Mouse (Mus musculus): ENCODE results near the gene Tcf7l1. TPM values are rescaled to one million over a fixed set of nuclear protein-coding genes. Genes with fewer than 3 reads are reported as not detected.

The Tcf7l1 gene
- polyA plus RNA-seq, 1 experiment from 2014 or later = 7.2 TPM

DNA sequence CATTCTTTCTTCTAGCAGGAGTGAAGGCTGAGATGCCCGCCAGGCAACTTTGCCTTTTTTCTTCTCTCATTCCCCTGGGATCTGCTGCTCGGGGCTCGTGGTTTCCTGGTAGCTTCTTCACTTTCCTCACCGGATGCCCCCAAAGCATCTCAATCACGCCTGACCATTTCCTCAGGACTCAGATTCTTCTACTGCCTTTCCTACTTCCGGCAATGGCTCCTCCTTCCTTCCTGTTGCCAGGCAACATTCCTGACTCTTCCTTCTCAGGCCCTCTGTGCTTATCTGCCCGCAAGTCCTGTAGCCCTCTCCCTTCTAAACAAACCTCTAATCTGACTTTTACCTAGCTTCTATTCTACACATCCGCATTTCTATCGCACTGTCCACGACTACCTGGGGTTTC is 98.5 kb downstream of the Tcf7l1 start:
- Histone ChIP-seq H3K36me3 (no peaks in the 10 kb centered on the region), H3K4me1 (replicated peaks) (0 out of 2 replicates have a peak, but pooled peaks cover 5% of the 10 kb centered on the region), H3K27ac (replicated peaks) (no peak overlapping the region; the same call in 1 of the 2 replicates), H3K4me3 (no peak overlapping the region), H3K27me3 (no peaks in the 10 kb centered on the region), H3K9ac (no peak overlapping the region), H3K4me2 (no peak overlapping the region), H3K9me3 (no peaks in the 10 kb centered on the region)
- no peak for ATAC-seq (ENCODE audit: low FRiP score, low read depth)
- 72% methylated on average over 10 of the region's 10 CpGs for WGBS

DNA sequence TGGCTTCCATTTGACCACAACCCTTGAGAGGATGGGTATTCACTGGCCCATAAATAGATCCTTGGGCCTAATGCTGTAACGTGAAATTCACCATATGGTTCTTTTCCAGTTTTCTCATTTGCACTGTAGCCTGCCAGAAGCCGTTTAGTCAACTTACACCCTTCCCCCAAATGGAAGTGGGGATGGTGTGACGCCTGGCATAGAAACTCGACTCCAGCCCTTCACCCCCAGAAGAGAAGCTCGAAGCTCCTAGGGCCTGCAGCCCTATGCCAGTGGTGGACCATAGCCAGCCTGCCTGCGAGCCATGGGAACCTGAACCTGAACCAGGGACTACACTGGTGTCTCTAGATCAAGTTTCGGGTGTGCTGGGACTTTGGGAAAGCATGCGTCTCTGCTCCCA is 99.1 kb downstream of the Tcf7l1 start:
- H3K27me3 ChIP-seq = no peaks in the 10 kb centered on the region
- no peak overlapping the region for H3K9ac ChIP-seq
- H3K4me3 ChIP-seq = no peak overlapping the region
- H3K4me2 ChIP-seq = no peak overlapping the region
- no peak for ATAC-seq (ENCODE audit: low FRiP score, low read depth)
- no peak overlapping the region for H3K27ac ChIP-seq (replicated peaks)
- H3K9me3 ChIP-seq = no peaks in the 10 kb centered on the region
- H3K4me1 ChIP-seq (replicated peaks) = 0 out of 2 replicates have a peak, but pooled peaks cover 5% of the 10 kb centered on the region
- no peaks in the 10 kb centered on the region for H3K36me3 ChIP-seq
- 85% methylated on average over 8 of the region's 8 CpGs for WGBS

DNA sequence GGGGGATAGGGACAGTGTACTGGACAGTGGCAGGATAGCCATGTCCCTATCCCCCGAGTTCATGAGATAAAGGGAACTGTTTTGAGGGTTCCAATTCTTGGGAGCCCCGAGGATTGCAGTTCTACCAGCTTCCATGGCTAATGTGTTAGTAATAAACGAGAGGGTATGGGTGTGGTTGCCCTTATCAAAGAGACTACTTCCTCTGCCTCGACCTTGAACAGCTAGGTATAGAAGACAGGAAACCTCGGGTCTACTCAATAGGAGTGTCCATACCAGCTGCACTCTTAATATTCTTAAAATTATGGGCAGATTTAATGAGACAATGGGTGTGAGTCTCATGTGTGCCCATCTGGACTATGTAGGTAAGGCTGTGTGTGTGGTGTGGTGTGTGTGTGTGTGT is 100.0 kb downstream of the Tcf7l1 start:
- Histone ChIP-seq H3K27ac (replicated peaks) (no peak overlapping the region), H3K4me1 (replicated peaks) (0 out of 2 replicates have a peak, but pooled peaks cover 5% of the 10 kb centered on the region), H3K9ac (no peak overlapping the region), H3K4me2 (no peak overlapping the region), H3K4me3 (no peak overlapping the region), H3K27me3 (no peaks in the 10 kb centered on the region), H3K9me3 (no peaks in the 10 kb centered on the region), H3K36me3 (no peaks in the 10 kb centered on the region)
- WGBS = 89% methylated on average over 5 of the region's 5 CpGs
- no peak for ATAC-seq (ENCODE audit: low FRiP score, low read depth)

DNA sequence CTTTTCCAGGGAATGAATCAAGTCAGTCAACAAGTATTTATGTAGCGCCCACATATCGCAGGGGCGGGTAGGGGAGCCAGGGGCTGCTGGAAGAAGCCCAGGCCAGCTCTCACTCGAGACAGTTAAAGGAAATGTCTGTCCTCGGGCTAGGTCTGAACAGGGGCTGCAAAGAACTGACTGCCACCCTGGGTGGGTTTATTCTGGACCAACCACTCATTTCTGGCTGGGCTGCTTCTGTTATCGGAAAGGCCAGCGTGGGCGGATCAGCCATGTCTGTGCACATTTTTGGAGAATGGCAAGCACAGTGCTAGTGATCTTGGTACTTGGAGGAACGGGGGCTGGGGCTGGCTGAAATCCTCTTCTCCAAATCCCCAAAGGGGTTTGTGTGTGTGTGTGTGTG is 103.9 kb downstream of the Tcf7l1 start:
- no peak overlapping the region for H3K4me3 ChIP-seq
- no peaks in the 10 kb centered on the region for H3K27me3 ChIP-seq
- H3K27ac ChIP-seq (replicated peaks) = no peak overlapping the region
- 58% methylated on average over 9 of the region's 9 CpGs for WGBS
- no peaks in the 10 kb centered on the region for H3K36me3 ChIP-seq
- H3K4me1 ChIP-seq (replicated peaks) = no peaks in the 10 kb centered on the region
- H3K9me3 ChIP-seq = no peaks in the 10 kb centered on the region
- no peak for ATAC-seq (ENCODE audit: low FRiP score, low read depth)
- no peak overlapping the region for H3K4me2 ChIP-seq
- no peak overlapping the region for H3K9ac ChIP-seq

DNA sequence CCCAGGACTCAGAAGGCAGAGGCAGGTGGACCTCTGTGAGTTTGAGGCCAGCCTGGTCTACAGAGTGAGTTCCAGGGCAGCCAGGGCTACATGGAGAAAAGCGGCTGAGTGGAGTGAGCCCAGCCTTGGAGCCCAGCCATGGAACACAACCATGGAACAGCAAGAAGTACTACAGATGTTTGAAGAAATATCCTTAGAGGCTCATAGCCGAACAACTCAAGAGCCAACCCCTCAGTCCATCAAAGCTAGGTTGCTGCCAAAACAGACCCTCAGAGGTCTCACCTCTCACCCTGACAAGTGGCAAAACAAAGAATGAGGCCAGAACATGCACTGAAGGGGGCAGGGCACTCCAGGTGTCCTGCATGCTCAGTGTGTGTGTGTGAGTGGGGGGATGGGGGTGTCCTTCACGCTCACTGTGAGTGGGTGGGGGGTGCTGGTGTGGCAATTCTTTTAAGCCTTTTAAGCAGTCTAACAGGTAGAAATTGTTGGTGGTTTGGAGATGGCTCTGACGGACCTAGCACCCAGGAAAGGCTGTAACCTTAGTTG is 104.7 kb downstream of the Tcf7l1 start:
- H3K4me2 ChIP-seq = no peak overlapping the region
- H3K9ac ChIP-seq = no peak overlapping the region
- H3K4me1 ChIP-seq (replicated peaks) = no peaks in the 10 kb centered on the region
- no peaks in the 10 kb centered on the region for H3K27me3 ChIP-seq
- no peaks in the 10 kb centered on the region for H3K9me3 ChIP-seq
- WGBS = 72% methylated on average over 4 of the region's 4 CpGs
- H3K27ac ChIP-seq (replicated peaks) = no peak overlapping the region
- H3K4me3 ChIP-seq = no peak overlapping the region
- no peaks in the 10 kb centered on the region for H3K36me3 ChIP-seq
- no peak for ATAC-seq (ENCODE audit: low FRiP score, low read depth)

DNA sequence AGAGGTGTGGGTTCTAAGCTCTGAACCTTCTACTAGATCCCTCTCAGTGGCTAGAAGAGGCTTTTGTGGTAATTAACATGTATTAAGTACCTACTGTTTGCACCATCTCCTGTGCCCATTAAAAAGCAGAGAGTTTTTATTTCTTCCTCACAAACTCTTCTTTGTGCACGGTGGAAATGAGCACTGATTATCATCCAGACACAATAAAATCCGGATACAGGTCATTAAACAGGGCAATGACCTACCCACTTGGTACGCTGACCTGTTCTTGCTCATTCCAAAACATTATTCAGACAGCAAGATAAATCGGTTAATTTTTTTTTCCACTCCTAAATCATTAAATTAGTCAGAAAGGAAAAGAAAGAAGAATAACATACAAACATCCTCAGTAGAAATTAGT is 106.8 kb downstream of the Tcf7l1 start:
- no peaks in the 10 kb centered on the region for H3K36me3 ChIP-seq
- ATAC-seq (ENCODE audit: low FRiP score, low read depth) = no peak
- WGBS = 45% methylated on average over 4 of the region's 4 CpGs
- no peak overlapping the region for H3K9ac ChIP-seq
- no peak overlapping the region for H3K4me3 ChIP-seq
- no peaks in the 10 kb centered on the region for H3K27me3 ChIP-seq
- H3K4me1 ChIP-seq (replicated peaks) = peaks cover 14% of the 10 kb centered on the region
- no peaks in the 10 kb centered on the region for H3K9me3 ChIP-seq
- no peak overlapping the region for H3K4me2 ChIP-seq
- H3K27ac ChIP-seq (replicated peaks) = no peak overlapping the region

DNA sequence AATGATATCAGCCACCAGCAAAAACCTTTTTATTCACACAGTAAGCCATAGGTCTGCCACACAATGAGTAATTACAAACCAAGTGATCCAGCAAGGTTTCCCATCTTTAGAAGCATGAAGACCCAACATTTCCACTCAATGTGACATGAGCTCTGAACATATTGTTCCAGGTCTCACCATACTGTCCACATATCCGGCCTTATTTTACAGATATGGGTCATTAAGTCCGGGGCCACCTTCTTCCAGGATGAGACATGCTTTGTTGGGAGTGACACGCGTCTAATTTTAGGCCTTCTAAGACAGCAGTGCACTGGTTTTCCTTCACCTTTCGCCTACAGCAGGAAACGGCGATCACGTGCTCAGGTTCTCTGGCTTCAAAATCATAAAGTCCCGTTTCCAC is 108.1 kb downstream of the Tcf7l1 start:
- Histone ChIP-seq H3K27ac (replicated peaks) (no peak overlapping the region), H3K36me3 (no peaks in the 10 kb centered on the region), H3K9ac (no peak overlapping the region), H3K27me3 (no peaks in the 10 kb centered on the region), H3K4me3 (no peak overlapping the region), H3K4me2 (no peak overlapping the region), H3K9me3 (no peaks in the 10 kb centered on the region), H3K4me1 (replicated peaks) (peaks cover 19% of the 10 kb centered on the region)
- ATAC-seq (ENCODE audit: low FRiP score, low read depth) = no peak
- 92% methylated on average over 9 of the region's 9 CpGs for WGBS

DNA sequence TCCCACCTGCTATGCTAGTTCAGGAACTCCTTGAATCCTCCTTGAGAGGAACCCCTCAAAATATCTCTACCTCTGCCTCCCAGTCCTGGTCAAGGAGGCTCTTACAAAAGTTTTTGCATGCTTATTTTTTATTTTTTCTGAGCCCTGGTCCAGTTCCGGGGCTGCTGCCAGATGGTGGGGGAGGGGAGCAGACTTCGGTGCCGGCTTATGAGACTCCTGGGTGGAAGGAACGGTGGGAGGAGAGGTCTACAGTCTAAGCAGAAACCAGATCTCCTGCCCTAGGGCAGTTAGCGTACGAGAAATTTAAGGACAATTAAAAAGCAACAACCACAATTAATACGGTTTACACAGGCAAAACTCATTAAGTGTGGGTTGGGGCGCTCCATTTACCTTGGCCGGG is 110.4 kb downstream of the Tcf7l1 start:
- H3K9ac ChIP-seq = no peak overlapping the region
- no peak for ATAC-seq (ENCODE audit: low FRiP score, low read depth)
- no peak overlapping the region for H3K4me2 ChIP-seq
- H3K27ac ChIP-seq (replicated peaks) = no peak overlapping the region
- H3K4me3 ChIP-seq = no peak overlapping the region
- H3K4me1 ChIP-seq (replicated peaks) = peaks cover 19% of the 10 kb centered on the region
- WGBS = 36% methylated on average over 9 of the region's 9 CpGs
- H3K27me3 ChIP-seq = no peaks in the 10 kb centered on the region
- no peaks in the 10 kb centered on the region for H3K9me3 ChIP-seq
- no peaks in the 10 kb centered on the region for H3K36me3 ChIP-seq

DNA sequence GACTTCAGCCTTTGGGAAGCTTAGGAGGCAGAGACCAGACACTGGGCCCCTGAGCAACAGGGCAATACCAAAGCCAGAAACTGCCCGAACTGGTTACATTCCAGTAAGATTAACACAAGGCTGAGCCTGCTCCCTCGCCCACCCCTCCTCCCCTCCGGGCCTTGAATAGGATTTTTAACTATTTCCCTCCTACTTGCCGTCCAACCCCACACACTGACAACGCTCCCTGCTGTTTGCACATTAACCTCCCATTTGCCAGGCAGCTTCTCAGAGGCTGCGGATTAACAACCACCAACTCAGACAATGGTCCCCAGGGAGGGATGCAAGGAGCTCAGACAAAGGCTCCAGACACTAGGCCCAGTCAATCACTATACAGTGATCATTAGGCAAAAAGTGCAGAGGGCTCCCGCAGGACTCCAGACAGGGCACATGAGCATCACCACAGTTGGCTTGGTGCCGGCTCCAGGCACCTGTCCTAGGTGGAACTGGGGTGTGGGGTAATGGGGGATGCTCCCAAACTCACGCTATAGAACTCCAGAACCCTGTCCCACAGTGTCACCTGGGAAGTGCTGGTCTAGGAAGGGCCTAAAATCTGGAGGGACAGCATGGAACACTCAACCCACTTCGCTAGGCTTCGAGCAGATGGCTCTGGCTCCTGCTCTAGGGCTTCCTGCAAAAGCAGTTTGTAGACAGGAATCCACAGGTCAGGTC is 111.4 kb downstream of the Tcf7l1 start:
- 9% methylated on average over 11 of the region's 11 CpGs for WGBS
- H3K36me3 ChIP-seq = no peaks in the 10 kb centered on the region
- H3K9me3 ChIP-seq = no peaks in the 10 kb centered on the region
- H3K4me2 ChIP-seq = peak overlapping the region; percentile 40
- 0 out of 2 replicates have a peak overlapping the region, but pooled peaks have one; percentile 7 for H3K27ac ChIP-seq (replicated peaks)
- peak overlapping the region; percentile 25; the same call in 1 of the 2 replicates for H3K9ac ChIP-seq
- ATAC-seq (ENCODE audit: low FRiP score, low read depth) = peak; percentile 65
- H3K4me3 ChIP-seq = peak overlapping the region; percentile 14; the same call in 1 of the 2 replicates
- peaks cover 19% of the 10 kb centered on the region for H3K4me1 ChIP-seq (replicated peaks)
- H3K27me3 ChIP-seq = no peaks in the 10 kb centered on the region

DNA sequence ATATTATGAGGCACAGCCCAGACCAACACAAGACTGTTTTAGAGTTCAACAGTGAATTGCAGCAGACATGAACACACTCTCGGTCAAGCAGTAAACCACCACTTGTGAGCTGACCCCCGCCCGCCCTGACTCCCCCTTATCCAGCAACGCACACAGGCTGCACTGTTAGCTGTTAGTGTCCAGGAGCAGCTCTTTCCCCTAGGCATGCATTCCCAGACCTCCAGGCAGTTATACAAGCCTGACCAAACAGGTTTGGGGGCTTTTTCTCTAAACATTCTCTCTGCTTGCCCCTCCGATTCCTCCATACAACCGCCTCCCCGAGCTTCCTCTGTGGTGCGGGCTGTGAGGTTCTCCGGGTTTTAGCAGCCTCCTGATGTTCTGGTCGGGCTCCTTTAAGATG is 112.0 kb downstream of the Tcf7l1 start:
- 7% methylated on average over 10 of the region's 10 CpGs for WGBS
- no peak overlapping the region for H3K9ac ChIP-seq

DNA sequence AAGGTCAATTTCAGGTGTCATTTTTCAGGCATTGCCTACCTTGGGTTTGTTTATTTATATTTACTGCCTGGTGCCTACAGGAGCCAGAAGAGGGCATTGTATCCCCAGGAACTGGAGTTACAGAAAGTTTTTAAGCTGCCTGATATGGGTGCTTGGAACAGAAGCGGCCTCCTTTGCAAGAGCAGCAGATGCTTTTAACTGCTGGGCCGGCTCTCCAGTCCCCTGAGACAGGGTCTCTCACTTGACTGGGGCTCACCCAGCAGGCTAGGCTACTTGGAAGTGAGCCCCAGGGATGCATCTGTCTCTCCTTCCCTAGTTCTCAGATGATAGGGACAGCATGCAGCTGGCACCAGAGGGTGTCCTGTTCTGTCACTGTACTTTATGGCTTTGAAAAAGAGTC is 112.7 kb downstream of the Tcf7l1 start:
- WGBS = 37% methylated on average over 2 of the region's 2 CpGs
- H3K4me1 ChIP-seq (replicated peaks) = peaks cover 19% of the 10 kb centered on the region
- H3K9me3 ChIP-seq = no peaks in the 10 kb centered on the region
- H3K27me3 ChIP-seq = no peaks in the 10 kb centered on the region
- H3K4me2 ChIP-seq = no peak overlapping the region
- ATAC-seq (ENCODE audit: low FRiP score, low read depth) = no peak
- no peak overlapping the region for H3K4me3 ChIP-seq
- no peaks in the 10 kb centered on the region for H3K36me3 ChIP-seq
- H3K27ac ChIP-seq (replicated peaks) = no peak overlapping the region
- H3K9ac ChIP-seq = no peak overlapping the region

More for the DNA sequence above, 112.0 kb downstream of the Tcf7l1 start:
- H3K27me3 ChIP-seq = no peaks in the 10 kb centered on the region
- no peaks in the 10 kb centered on the region for H3K36me3 ChIP-seq
- H3K4me3 ChIP-seq = peak overlapping the region; percentile 14; the same call in 1 of the 2 replicates
- no peak; the same call in 1 of the 2 replicates for ATAC-seq (ENCODE audit: low FRiP score, low read depth)
- peak overlapping the region; percentile 40 for H3K4me2 ChIP-seq
- H3K4me1 ChIP-seq (replicated peaks) = peaks cover 19% of the 10 kb centered on the region
- H3K9me3 ChIP-seq = no peaks in the 10 kb centered on the region
- H3K27ac ChIP-seq (replicated peaks) = 0 out of 2 replicates have a peak overlapping the region, but pooled peaks have one; percentile 7

DNA sequence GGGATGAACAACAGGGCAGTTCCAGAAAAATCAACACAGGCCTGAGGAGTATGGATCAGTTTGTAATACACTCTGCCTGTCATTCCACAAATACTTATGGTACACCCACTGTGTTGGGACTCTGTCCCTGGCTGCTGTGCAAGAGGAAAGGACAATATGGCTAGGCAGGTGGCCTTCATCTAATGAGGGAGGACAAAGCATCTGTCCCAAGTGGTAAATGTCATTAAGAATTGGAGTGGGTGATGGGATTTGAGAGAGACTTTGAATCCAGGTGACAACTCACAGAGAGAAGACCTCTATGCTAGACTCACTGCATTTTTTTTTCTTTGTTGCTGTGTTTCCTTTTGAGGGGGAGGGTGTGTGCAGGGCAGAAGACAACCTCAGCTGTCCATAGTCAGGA is 115.3 kb downstream of the Tcf7l1 start:
- Histone ChIP-seq H3K27ac (replicated peaks) (no peak overlapping the region), H3K4me3 (no peak overlapping the region), H3K9ac (no peak overlapping the region), H3K36me3 (no peaks in the 10 kb centered on the region), H3K4me1 (replicated peaks) (peaks cover 19% of the 10 kb centered on the region), H3K27me3 (no peaks in the 10 kb centered on the region), H3K4me2 (no peak overlapping the region), H3K9me3 (no peaks in the 10 kb centered on the region)
- ATAC-seq (ENCODE audit: low FRiP score, low read depth) = no peak
